Mouse (Mus musculus): ENCODE results near the gene Hecw1. TPM values are rescaled to one million over a fixed set of nuclear protein-coding genes. Genes with fewer than 3 reads are reported as not detected.

Hecw1 gene
- not detected for total RNA-seq (2023)

GRCm38 (mm10) chr13:14522906-14523269 lies at the start of gene Hecw1:
Gene Hecw1, minus strand, starts transcription at chr13:14523228.

Other genes with a start within 250 kb of the Hecw1 start
- 41.1 TPM for gene Mrpl32, start 89.9 kb upstream of the Hecw1 start, total RNA-seq (2023)
- gene Psma2, start 90.0 kb upstream of the Hecw1 start, total RNA-seq (2023), result 56.6 TPM
- 4.3 TPM for gene AW209491, start 106.9 kb upstream of the Hecw1 start, total RNA-seq (2023)

All from CD8-positive naive resting alpha-beta T cell, adult 57 days (primary cell).